Mouse (Mus musculus) embryonic fibroblast, embryonic 13.5 days (primary cell): ENCODE measurements at regions not wholly inside any gene's neighbourhood (a gene's known extent, or its start where the extent isn't known, plus 50 kb on each side); places are given as distances from the start of the nearest gene placed in this dataset.

ENCODE experiments used
- CTCF ChIP-seq: IDR thresholded peaks from 2 replicates; pipeline ENCODE4 v1.5.1; 2011; ENCODE audit warnings: mild to moderate bottlenecking, control low read depth, low read length, moderate library complexity, borderline replicate concordance; ENCODE audit not compliant: insufficient read depth
- POLR2A ChIP-seq: IDR thresholded peaks from 2 replicates; pipeline ENCODE4 v1.6.1; 2011; ENCODE audit warnings: low read depth, mild to moderate bottlenecking, control low read depth, low read length, moderate library complexity

DNA sequence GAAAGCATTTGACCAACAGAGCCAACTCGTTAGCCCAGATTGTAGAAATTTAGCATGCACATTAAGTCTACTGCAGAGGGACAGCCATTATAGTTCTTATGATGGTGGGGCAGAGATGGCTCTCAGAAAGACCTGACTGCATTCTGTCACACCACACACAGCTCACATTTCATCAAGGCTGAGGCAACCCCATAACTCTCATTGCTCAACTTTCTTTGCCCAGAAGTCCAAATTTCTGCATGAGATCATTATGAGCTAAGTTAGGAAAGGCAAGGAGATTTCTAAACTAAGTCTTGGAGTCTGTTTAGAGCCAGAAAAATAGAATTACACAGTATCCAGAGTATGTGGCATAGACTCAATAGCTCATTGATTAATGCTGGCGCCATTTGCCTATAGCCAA is 59.0 kb upstream of the Dusp10 start:
- TF ChIP-seq POLR2A (no peak), CTCF (no peak)
